7 mouse cellular contexts compared by ENCODE assay signal in genomic region chrX:12159981-12160656, GRCm38 (mm10). TPM values are rescaled to one million over a fixed set of nuclear protein-coding genes. Genes with fewer than 3 reads are reported as not detected.
DNase-seq lines count a peak whose midpoint lies in the region; ATAC-seq and TF ChIP-seq lines count a peak whose summit lies in the region.

Gene Bcor, minus strand, starts transcription at chrX:12160355.

- peak; percentile 41 for ATAC-seq in hindbrain, embryonic 14.5 days (ENCODE audit: low FRiP score)

- peaks cover 54% of the 10 kb centered on the region for H3K27me3 ChIP-seq in hindbrain, embryonic 14.5 days (ENCODE audit: control insufficient read depth, insufficient read depth, low read length)
- peaks cover 53% of the 10 kb centered on the region for H3K27me3 ChIP-seq in megakaryocyte, embryonic 14.5 days (replicated peaks)
- no peaks in the 10 kb centered on the region for H3K27me3 ChIP-seq in spleen, adult 2 months (ENCODE audit: control insufficient read depth, insufficient read depth, low read length)

- DNase-seq in ES-E14 (ENCODE audit: low read depth, low spot score): no peak
- peak; percentile 72 to 84 for DNase-seq in adrenal gland, postnatal 36 days
- DNase-seq in gastrocnemius, adult 2 months: peak; percentile 80
- DNase-seq in hindbrain, embryonic 14.5 days (ENCODE audit: low spot score): peak; percentile 33
- DNase-seq in left cerebral cortex, postnatal 25 days (ENCODE audit: low spot score in 2 of 2): peak; percentile 32 to 43
- DNase-seq in spleen, adult 2 months (ENCODE audit: low read depth in 1 of 2, low spot score in 2 of 2): peak in 1 of 2 experiments; percentile 76

- no peak within 1 kb of the TSS for H3K27ac ChIP-seq in ES-E14 (ENCODE audit: insufficient read depth, low read depth, low read length, poor library complexity, severe bottlenecking)
- peak within 1 kb of the TSS; percentile 89 for H3K27ac ChIP-seq in gastrocnemius, adult 2 months
- H3K27ac ChIP-seq in hindbrain, embryonic 14.5 days: peak within 1 kb of the TSS; percentile 43; the same call in 1 of the 2 replicates
- H3K27ac ChIP-seq in spleen, adult 2 months (ENCODE audit: insufficient read depth, low read length): peak within 1 kb of the TSS; percentile 95

- peak within 1 kb of the TSS; percentile 47 to 62 for H3K4me3 ChIP-seq in ES-E14 (ENCODE audit: insufficient read depth in 1 of 2, low read depth in 1 of 2, low read length in 2 of 2, poor library complexity in 1 of 2, severe bottlenecking in 1 of 2)
- peak within 1 kb of the TSS; percentile 78 for H3K4me3 ChIP-seq in gastrocnemius, adult 2 months
- peak within 1 kb of the TSS; percentile 43 for H3K4me3 ChIP-seq in hindbrain, embryonic 14.5 days (replicated peaks; ENCODE audit: low read length)
- H3K4me3 ChIP-seq in megakaryocyte, embryonic 14.5 days (replicated peaks): peak within 1 kb of the TSS; percentile 92
- H3K4me3 ChIP-seq in spleen, adult 2 months (ENCODE audit: extremely low read depth, insufficient read depth, insufficient read length): peak within 1 kb of the TSS; percentile 59

- 5% methylated on average over 53 of the region's 56 CpGs for WGBS in hindbrain, embryonic 14.5 days
- WGBS in spleen, adult 2 months: 9% methylated on average over 55 of the region's 56 CpGs

- H3K36me3 ChIP-seq in ES-E14 (ENCODE audit: control insufficient read depth, insufficient read depth, low read length, poor library complexity, severe bottlenecking): no peaks in the 10 kb centered on the region
- H3K36me3 ChIP-seq in hindbrain, embryonic 14.5 days (replicated peaks; ENCODE audit: control insufficient read depth, insufficient read depth): no peaks in the 10 kb centered on the region
- no peaks in the 10 kb centered on the region for H3K36me3 ChIP-seq in megakaryocyte, embryonic 14.5 days (replicated peaks; ENCODE audit: low read length)
- H3K36me3 ChIP-seq in spleen, adult 2 months (ENCODE audit: control insufficient read depth, insufficient read depth, low read length): no peaks in the 10 kb centered on the region

- intact Hi-C loops in gastrocnemius, adult 2 months (cut with DNase I): loop anchor here (5.0 to 10.0 kb wide), 2 partner anchors 92 to 525 kb away; no protein-coding TSS in a partner anchor
- intact Hi-C loops in left cerebral cortex, postnatal 25 days (cut with DNase I): loop anchor here (1.0 to 10.0 kb wide), 6 partner anchors 24 to 355 kb away; no protein-coding TSS in a partner anchor

- peaks cover 0 to 5% of the 10 kb centered on the region in 2 experiments; a peak in 1 of 4 replicates for H3K4me1 ChIP-seq in ES-E14 (ENCODE audit: control insufficient read depth in 2 of 2, insufficient read depth in 2 of 2, low read length in 2 of 2, poor library complexity in 1 of 2)
- peaks cover 5% of the 10 kb centered on the region; the same call in 1 of the 2 replicates for H3K4me1 ChIP-seq in hindbrain, embryonic 14.5 days (replicated peaks; ENCODE audit: control insufficient read depth, insufficient read depth, low read length)
- peaks cover 32% of the 10 kb centered on the region for H3K4me1 ChIP-seq in megakaryocyte, embryonic 14.5 days
- H3K4me1 ChIP-seq in spleen, adult 2 months (ENCODE audit: control insufficient read depth, insufficient read depth, insufficient read length): peaks cover 6% of the 10 kb centered on the region; the same call in 1 of the 2 replicates

- H3K9ac ChIP-seq in ES-E14 (ENCODE audit: insufficient read depth, low read depth, low read length, poor library complexity, severe bottlenecking): peak within 1 kb of the TSS; percentile 75
- H3K9ac ChIP-seq in hindbrain, embryonic 14.5 days: peak within 1 kb of the TSS; percentile 68

- TF ChIP-seq POLR2A in spleen, adult 2 months (IDR thresholded peaks at IDR 0.05; ENCODE audit: low read depth, low read length): peak; percentile 41; the same call in 1 of the 2 replicates

- H3K9me3 ChIP-seq in ES-E14 (ENCODE audit: control insufficient read depth, insufficient read depth, low read depth, low read length): no peaks in the 10 kb centered on the region
- no peaks in the 10 kb centered on the region for H3K9me3 ChIP-seq in hindbrain, embryonic 14.5 days (ENCODE audit: control insufficient read depth, low read length)
- H3K9me3 ChIP-seq in megakaryocyte, embryonic 14.5 days: peaks cover 22% of the 10 kb centered on the region

- in situ Hi-C loops in ES-E14 (cut with MboI; ENCODE audit: low sequenced_read_pairs in 2 of 2, unreplicated experiment in 2 of 2): no loop called here

- H3K4me2 ChIP-seq in hindbrain, embryonic 14.5 days (replicated peaks): peak within 1 kb of the TSS; percentile 62

- no peak for TF ChIP-seq CTCF in gastrocnemius, adult 2 months (IDR thresholded peaks at IDR 0.05)
- no peak for TF ChIP-seq CTCF in spleen, adult 2 months (IDR thresholded peaks at IDR 0.05; ENCODE audit: extremely low read depth, insufficient read depth, insufficient read length, insufficient replicate concordance)

TF ChIP-seq in ES-E14, 5 proteins besides CTCF, POLR2A, EP300 and RAD21:
- TF ChIP-seq ZC3H11A (IDR thresholded peaks at IDR 0.05; ENCODE audit: borderline replicate concordance, low read depth, low read length): no peak
- TF ChIP-seq MAFK (IDR thresholded peaks at IDR 0.05; ENCODE audit: insufficient read depth, low read depth, low read length): no peak
- TF ChIP-seq ZNF384 (IDR thresholded peaks at IDR 0.05; ENCODE audit: low read depth, low read length): no peak
- no peak for TF ChIP-seq CHD2 (IDR thresholded peaks at IDR 0.05; ENCODE audit: low read depth, low read length)
- no peak for TF ChIP-seq HCFC1 (IDR thresholded peaks at IDR 0.05; ENCODE audit: borderline replicate concordance, insufficient read depth, low read length)

RNA-seq across cellular contexts. Expression of gene Bcor, which starts in this region (rescaled TPM):
- total RNA-seq in ES-E14 (2012; rRNA removed): 32.9 and 33.5 TPM in 2 replicates
- total RNA-seq in adrenal gland, postnatal 36 days (2021): 10 to 100 TPM; 14.5 to 16.0 TPM
- total RNA-seq in gastrocnemius, adult 2 months (2021): 10 to 100 TPM; 14.9 to 17.1 TPM
- 16.1 and 17.5 TPM in 2 replicates for polyA plus RNA-seq in hindbrain, embryonic 14.5 days (2014; fragmentation: Nextera tagmentation; extraction: Ambion mirVana)
- total RNA-seq in left cerebral cortex, postnatal 25 days (2021): 10 to 100 TPM; 31.3 to 35.8 TPM
- polyA plus RNA-seq in megakaryocyte, embryonic 14.5 days (2012; ENCODE audit: insufficient read depth, low replicate concordance): 11.1 and 15.0 TPM in 2 replicates
- polyA plus RNA-seq in spleen, adult 2 months (2012; rRNA removed): 12.8 and 15.6 TPM in 2 replicates
